Mouse (Mus musculus): ENCODE measurements at regions not wholly inside any gene's neighbourhood (a gene's known extent, or its start where the extent isn't known, plus 50 kb on each side); places are given as distances from the start of the nearest gene placed in this dataset.

DNA sequence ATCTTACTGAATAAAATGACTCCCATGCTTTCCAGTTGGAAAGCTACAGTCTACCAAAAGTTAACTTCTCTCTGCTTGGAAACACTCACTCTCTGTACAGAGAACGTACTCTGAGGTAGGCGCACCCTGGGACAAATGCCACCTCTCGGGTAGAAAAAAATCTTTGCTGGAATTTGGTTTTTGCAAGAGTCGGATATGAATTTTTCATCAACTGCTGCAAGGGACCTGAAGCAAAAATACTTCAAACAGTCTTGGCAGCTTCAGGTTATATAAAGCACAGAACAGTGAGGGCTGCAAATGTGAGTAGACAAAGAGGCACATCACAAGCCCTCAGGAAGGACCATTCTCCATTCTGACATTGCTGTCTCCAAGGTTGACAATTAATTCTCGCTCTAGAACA is 535.4 kb upstream of the Fam84a start:
- H3K9ac ChIP-seq (replicated peaks; ENCODE audit: low read length), result no peak overlapping the region
- no peaks in the 10 kb centered on the region for H3K27me3 ChIP-seq (ENCODE audit: insufficient read depth, low read length)
- no peaks in the 10 kb centered on the region for H3K4me1 ChIP-seq (ENCODE audit: insufficient read depth, low read length)
- 85% methylated on average over 5 of the region's 5 CpGs for WGBS
- no peak overlapping the region for H3K4me3 ChIP-seq (ENCODE audit: low read length)
- DNase-seq (ENCODE audit: low spot score) (no peak), ATAC-seq (no peak)
- no peak overlapping the region for H3K4me2 ChIP-seq (ENCODE audit: low read depth, low read length)
- no peak overlapping the region for H3K27ac ChIP-seq
- no peak for TF ChIP-seq CTCF (IDR thresholded peaks at IDR 0.05; ENCODE audit: low read depth)
- no peaks in the 10 kb centered on the region for H3K36me3 ChIP-seq (ENCODE audit: insufficient read depth, low read length)
- H3K9me3 ChIP-seq (ENCODE audit: low read length), result no peaks in the 10 kb centered on the region

DNA sequence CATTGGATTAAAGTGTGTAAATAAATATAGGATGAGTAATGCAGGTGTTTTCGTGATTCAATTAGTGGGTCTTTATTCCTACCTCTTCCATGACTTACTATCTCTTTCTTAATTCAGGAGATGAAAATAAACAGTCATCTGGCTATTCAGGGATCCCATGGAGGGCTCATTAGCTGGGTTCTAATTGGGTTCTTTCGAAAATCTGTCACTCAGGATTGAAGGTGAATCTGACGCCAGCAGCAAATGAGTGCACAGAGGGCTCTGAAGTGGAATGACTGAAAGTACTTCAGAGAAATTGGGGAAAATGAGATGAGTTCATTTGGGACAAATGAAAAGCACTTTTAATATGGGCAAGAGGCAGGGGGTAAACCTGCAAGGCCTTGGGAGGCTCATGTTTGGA is 524.4 kb upstream of the Fam84a start:
- H3K9me3 ChIP-seq (ENCODE audit: low read length), result no peaks in the 10 kb centered on the region
- peak; percentile 58; the same call in 1 of the 2 replicates for ATAC-seq
- no peak overlapping the region for H3K27ac ChIP-seq
- no peaks in the 10 kb centered on the region for H3K27me3 ChIP-seq (ENCODE audit: insufficient read depth, low read length)
- no peak overlapping the region for H3K4me2 ChIP-seq (ENCODE audit: low read depth, low read length)
- no peak overlapping the region for H3K9ac ChIP-seq (replicated peaks; ENCODE audit: low read length)
- 61% methylated on average over 3 of the region's 3 CpGs for WGBS
- no peaks in the 10 kb centered on the region for H3K4me1 ChIP-seq (ENCODE audit: insufficient read depth, low read length)
- no peak overlapping the region for H3K4me3 ChIP-seq (ENCODE audit: low read length)
- no peak for TF ChIP-seq CTCF (IDR thresholded peaks at IDR 0.05; ENCODE audit: low read depth)
- no peaks in the 10 kb centered on the region for H3K36me3 ChIP-seq (ENCODE audit: insufficient read depth, low read length)
- DNase-seq (ENCODE audit: low spot score), result peak; percentile 32

DNA sequence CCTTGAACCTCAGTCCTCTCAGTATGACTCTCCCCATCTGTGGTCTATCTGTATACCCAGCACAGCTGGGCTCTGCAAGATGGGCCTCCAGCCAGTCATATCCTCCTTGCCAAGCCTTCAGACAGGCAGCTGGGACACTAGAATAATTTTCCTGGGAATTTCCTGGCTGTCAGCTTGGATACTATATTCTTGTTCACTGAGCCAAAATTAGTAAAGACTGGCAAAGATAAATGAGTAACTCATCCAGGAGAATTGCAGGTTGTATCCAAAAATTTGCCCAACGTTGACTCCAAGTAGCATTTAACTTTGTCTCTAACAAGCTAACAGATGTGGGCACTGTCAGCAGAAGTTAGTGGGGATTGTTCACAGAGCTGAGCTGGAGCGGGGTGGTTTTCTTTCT is 514.1 kb upstream of the Fam84a start:
- Histone ChIP-seq H3K9me3 (ENCODE audit: low read length) (no peaks in the 10 kb centered on the region), H3K9ac (replicated peaks; ENCODE audit: low read length) (no peak overlapping the region), H3K27ac (no peak overlapping the region), H3K36me3 (ENCODE audit: insufficient read depth, low read length) (no peaks in the 10 kb centered on the region), H3K4me3 (ENCODE audit: low read length) (no peak overlapping the region), H3K4me2 (ENCODE audit: low read depth, low read length) (no peak overlapping the region), H3K27me3 (ENCODE audit: insufficient read depth, low read length) (no peaks in the 10 kb centered on the region), H3K4me1 (ENCODE audit: insufficient read depth, low read length) (no peaks in the 10 kb centered on the region)
- peak; percentile 70 for DNase-seq (ENCODE audit: low spot score)
- WGBS, result 53% methylated on average over 2 of the region's 2 CpGs
- ATAC-seq, result peak; percentile 87
- no peak for TF ChIP-seq CTCF (IDR thresholded peaks at IDR 0.05; ENCODE audit: low read depth)

Measured in hindbrain, postnatal 0 days (tissue).